Mouse (Mus musculus): Measurements from ENCODE around the gene Mycbpap. TPM values are rescaled to one million over a fixed set of nuclear protein-coding genes. Genes with fewer than 3 reads are reported as not detected.

Mycbpap gene
- polyA plus RNA-seq, 1 experiment from 2014 or later, result 0.23 TPM

- 3% methylated on average over 22 of the region's 26 CpGs for WGBS (ENCODE audit: missing documents)
- Histone ChIP-seq H3K36me3 (ENCODE audit: inconsistent target) (no peaks in the 10 kb centered on the region), H3K4me3 (ENCODE audit: inconsistent target) (no peak within 1 kb of the TSS), H3K79me2 (ENCODE audit: inconsistent target) (no peaks in the 10 kb centered on the region), H3K27ac (no peak within 1 kb of the TSS)
These were observed 21.8 kb downstream of the Mycbpap start, which contains the start of gene Epn3 for GRCm38 (mm10) chr11:94499661-94500152. TSS of gene Epn3 (minus strand) at chr11:94499974.

GRCm38 (mm10) chr11:94499035-94499434 is 22.5 kb downstream of the Mycbpap start:
- H3K4me3 ChIP-seq (ENCODE audit: inconsistent target), result no peak overlapping the region
- WGBS (ENCODE audit: missing documents), result 0% methylated on average over 2 of the region's 2 CpGs

GRCm38 (mm10) chr11:94498093-94498996 is 23.2 kb downstream of the Mycbpap start:
- no peak overlapping the region for H3K4me3 ChIP-seq (ENCODE audit: inconsistent target)
- WGBS (ENCODE audit: missing documents), result 34% methylated on average over 18 of the region's 19 CpGs
- no peaks in the 10 kb centered on the region for H3K36me3 ChIP-seq (ENCODE audit: inconsistent target)
- no peaks in the 10 kb centered on the region for H3K79me2 ChIP-seq (ENCODE audit: inconsistent target)
- no peak overlapping the region for H3K27ac ChIP-seq

More at GRCm38 (mm10) chr11:94499035-94499434, 22.5 kb downstream of the Mycbpap start:
- H3K36me3 ChIP-seq (ENCODE audit: inconsistent target), result no peaks in the 10 kb centered on the region
- no peak overlapping the region for H3K27ac ChIP-seq
- H3K79me2 ChIP-seq (ENCODE audit: inconsistent target), result no peaks in the 10 kb centered on the region

GRCm38 (mm10) chr11:94495415-94495814 is 26.1 kb downstream of the Mycbpap start:
- no peak overlapping the region for H3K4me3 ChIP-seq (ENCODE audit: inconsistent target)
- H3K79me2 ChIP-seq (ENCODE audit: inconsistent target), result no peaks in the 10 kb centered on the region
- no peak overlapping the region for H3K27ac ChIP-seq
- 94% methylated on average over 3 of the region's 3 CpGs for WGBS (ENCODE audit: missing documents)
- no peaks in the 10 kb centered on the region for H3K36me3 ChIP-seq (ENCODE audit: inconsistent target)

- H3K36me3 ChIP-seq (ENCODE audit: inconsistent target), result no peaks in the 10 kb centered on the region
- no peak overlapping the region for H3K4me3 ChIP-seq (ENCODE audit: inconsistent target)
- no peak overlapping the region for H3K27ac ChIP-seq
- no peaks in the 10 kb centered on the region for H3K79me2 ChIP-seq (ENCODE audit: inconsistent target)
- 21% methylated on average over 7 of the region's 7 CpGs for WGBS (ENCODE audit: missing documents)
These were observed 29.8 kb downstream of the Mycbpap start for GRCm38 (mm10) chr11:94491749-94492099.

- WGBS (ENCODE audit: missing documents), result 2% methylated on average over 55 of the region's 55 CpGs
- Histone ChIP-seq H3K79me2 (ENCODE audit: inconsistent target) (no peaks in the 10 kb centered on the region), H3K4me3 (ENCODE audit: inconsistent target) (no peak overlapping the region), H3K27ac (no peak overlapping the region), H3K36me3 (ENCODE audit: inconsistent target) (no peaks in the 10 kb centered on the region)
These were observed 30.4 kb downstream of the Mycbpap start for GRCm38 (mm10) chr11:94491035-94491748.

GRCm38 (mm10) chr11:94489745-94490144 is 31.8 kb downstream of the Mycbpap start:
- Histone ChIP-seq H3K79me2 (ENCODE audit: inconsistent target) (no peaks in the 10 kb centered on the region), H3K36me3 (ENCODE audit: inconsistent target) (no peaks in the 10 kb centered on the region), H3K27ac (no peak overlapping the region), H3K4me3 (ENCODE audit: inconsistent target) (no peak overlapping the region)
- 60% methylated on average over 4 of the region's 4 CpGs for WGBS (ENCODE audit: missing documents)

- Histone ChIP-seq H3K79me2 (ENCODE audit: inconsistent target) (no peaks in the 10 kb centered on the region), H3K36me3 (ENCODE audit: inconsistent target) (no peaks in the 10 kb centered on the region), H3K4me3 (ENCODE audit: inconsistent target) (no peak overlapping the region), H3K27ac (no peak overlapping the region)
- 90% methylated on average over 11 of the region's 11 CpGs for WGBS (ENCODE audit: missing documents)
These were observed 32.6 kb downstream of the Mycbpap start for GRCm38 (mm10) chr11:94488767-94489533.

GRCm38 (mm10) chr11:94486001-94486400 is 35.5 kb downstream of the Mycbpap start, which contains the start of gene Spata20:
TSS of gene Spata20 (minus strand) at chr11:94486179.
- Histone ChIP-seq H3K36me3 (ENCODE audit: inconsistent target) (no peaks in the 10 kb centered on the region), H3K27ac (no peak within 1 kb of the TSS), H3K4me3 (ENCODE audit: inconsistent target) (no peak within 1 kb of the TSS), H3K79me2 (ENCODE audit: inconsistent target) (no peaks in the 10 kb centered on the region)
- WGBS (ENCODE audit: missing documents), result 5% methylated on average over 24 of the region's 24 CpGs

GRCm38 (mm10) chr11:94485223-94485622 is 36.3 kb downstream of the Mycbpap start:
- Histone ChIP-seq H3K4me3 (ENCODE audit: inconsistent target) (no peak overlapping the region), H3K79me2 (ENCODE audit: inconsistent target) (no peaks in the 10 kb centered on the region), H3K36me3 (ENCODE audit: inconsistent target) (no peaks in the 10 kb centered on the region), H3K27ac (no peak overlapping the region)
- WGBS (ENCODE audit: missing documents), result 94% methylated on average over 5 of the region's 5 CpGs

GRCm38 (mm10) chr11:94484636-94485035 is 36.9 kb downstream of the Mycbpap start:
- 78% methylated on average over 7 of the region's 9 CpGs for WGBS (ENCODE audit: missing documents)
- H3K4me3 ChIP-seq (ENCODE audit: inconsistent target), result no peak overlapping the region
- H3K36me3 ChIP-seq (ENCODE audit: inconsistent target), result no peaks in the 10 kb centered on the region
- no peaks in the 10 kb centered on the region for H3K79me2 ChIP-seq (ENCODE audit: inconsistent target)
- no peak overlapping the region for H3K27ac ChIP-seq

- Histone ChIP-seq H3K4me3 (ENCODE audit: inconsistent target) (no peak overlapping the region), H3K79me2 (ENCODE audit: inconsistent target) (no peaks in the 10 kb centered on the region), H3K36me3 (ENCODE audit: inconsistent target) (no peaks in the 10 kb centered on the region), H3K27ac (no peak overlapping the region)
- 71% methylated on average over 14 of the region's 14 CpGs for WGBS (ENCODE audit: missing documents)
These were observed 37.6 kb downstream of the Mycbpap start for GRCm38 (mm10) chr11:94483921-94484320.

GRCm38 (mm10) chr11:94483436-94483835 is 38.1 kb downstream of the Mycbpap start:
- H3K4me3 ChIP-seq (ENCODE audit: inconsistent target), result no peak overlapping the region
- WGBS (ENCODE audit: missing documents), result 97% methylated on average over 11 of the region's 11 CpGs
- H3K79me2 ChIP-seq (ENCODE audit: inconsistent target), result no peaks in the 10 kb centered on the region
- H3K27ac ChIP-seq, result no peak overlapping the region
- no peaks in the 10 kb centered on the region for H3K36me3 ChIP-seq (ENCODE audit: inconsistent target)

- no peak overlapping the region for H3K27ac ChIP-seq
- no peak overlapping the region for H3K4me3 ChIP-seq (ENCODE audit: inconsistent target)
- 95% methylated on average over 11 of the region's 11 CpGs for WGBS (ENCODE audit: missing documents)
- H3K36me3 ChIP-seq (ENCODE audit: inconsistent target), result no peaks in the 10 kb centered on the region
- no peaks in the 10 kb centered on the region for H3K79me2 ChIP-seq (ENCODE audit: inconsistent target)
These were observed 38.8 kb downstream of the Mycbpap start for GRCm38 (mm10) chr11:94482738-94483137.
